Mouse (Mus musculus): Measurements from ENCODE around the gene Nfkb1.

DNA sequence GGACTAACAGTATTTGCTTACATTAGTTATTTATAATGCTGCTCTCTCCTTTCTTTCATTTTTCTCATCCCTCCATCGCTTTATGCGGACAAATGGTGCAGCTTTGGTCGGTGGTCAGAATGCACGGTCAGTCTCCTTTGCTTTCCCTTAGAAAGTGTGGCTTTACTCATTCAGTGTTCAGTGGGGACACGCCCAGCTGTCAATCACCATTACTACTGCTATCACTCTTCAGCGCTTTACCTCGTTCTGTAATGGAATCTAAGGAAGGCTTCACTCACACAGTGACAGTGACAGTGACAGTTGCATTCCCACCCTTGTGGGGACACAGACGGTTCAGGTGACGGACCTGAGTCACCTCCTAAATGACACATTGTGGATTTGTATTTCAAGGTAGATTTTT is 39.4 kb upstream of the Nfkb1 start:
- TF ChIP-seq CTCF (IDR thresholded peaks at IDR 0.05; ENCODE audit: control insufficient read depth, insufficient read depth, insufficient read length) = no peak
- TF ChIP-seq FOSL1 (IDR thresholded peaks at IDR 0.05; ENCODE audit: insufficient read depth, low read length, poor library complexity, severe bottlenecking) = no peak
- no peak for TF ChIP-seq MYOG (IDR thresholded peaks at IDR 0.05; ENCODE audit: control insufficient read depth, extremely low read depth, insufficient read length)
- no peak for TF ChIP-seq MAX (IDR thresholded peaks at IDR 0.05)
- no peak for TF ChIP-seq USF1 (IDR thresholded peaks at IDR 0.05; ENCODE audit: low read depth)
- TF ChIP-seq CEBPB (IDR thresholded peaks at IDR 0.05; ENCODE audit: low read depth) = no peak

All from C2C12 (cell line).